Mouse (Mus musculus) c-Kit-positive CD71-negative TER-119-negative erythroid progenitor cells, embryonic 14.5 days (primary cell): ENCODE results near the gene Cerkl.

Experiments used
- DNase-seq: peaks from one replicate; pipeline ENCODE4 v3.0.0-alpha.2; 2013; ENCODE audit warnings: low read depth

The Cerkl gene

GRCm38 (mm10) chr2:79443401-79443800 is 13.2 kb downstream of the Cerkl start:
- no peak for DNase-seq

GRCm38 (mm10) chr2:79442906-79443305 is 13.7 kb downstream of the Cerkl start:
- DNase-seq, result no peak

GRCm38 (mm10) chr2:79442227-79442626 is 14.4 kb downstream of the Cerkl start:
- DNase-seq, result no peak

- DNase-seq, result no peak
Measured at GRCm38 (mm10) chr2:79430061-79430460, 26.5 kb downstream of the Cerkl start.

GRCm38 (mm10) chr2:79429650-79430049 is 26.9 kb downstream of the Cerkl start:
- DNase-seq, result no peak

- no peak for DNase-seq
Measured at GRCm38 (mm10) chr2:79429108-79429507, 27.5 kb downstream of the Cerkl start.

GRCm38 (mm10) chr2:79428569-79429104 is 27.9 kb downstream of the Cerkl start:
- peak; percentile 5 for DNase-seq

GRCm38 (mm10) chr2:79428022-79428421 is 28.6 kb downstream of the Cerkl start:
- DNase-seq, result no peak

- no peak for DNase-seq
Measured at GRCm38 (mm10) chr2:79421696-79422095, 34.9 kb downstream of the Cerkl start.

GRCm38 (mm10) chr2:79414505-79414904 is 42.1 kb downstream of the Cerkl start:
- DNase-seq, result no peak

GRCm38 (mm10) chr2:79410903-79411255 is 45.7 kb downstream of the Cerkl start:
- no peak for DNase-seq

- no peak for DNase-seq
Measured at GRCm38 (mm10) chr2:79410247-79410902, 46.2 kb downstream of the Cerkl start.

- no peak for DNase-seq
Measured at GRCm38 (mm10) chr2:79405661-79406405, 50.8 kb downstream of the Cerkl start.

GRCm38 (mm10) chr2:79400045-79400444 is 56.5 kb downstream of the Cerkl start:
- no peak for DNase-seq

- DNase-seq, result no peak
Measured at GRCm38 (mm10) chr2:79399234-79400000, 57.2 kb downstream of the Cerkl start.

- no peak for DNase-seq
Measured at GRCm38 (mm10) chr2:79398831-79399230, 57.8 kb downstream of the Cerkl start.

- DNase-seq, result no peak
Measured at GRCm38 (mm10) chr2:79398343-79398742, 58.2 kb downstream of the Cerkl start.

GRCm38 (mm10) chr2:79397107-79397506 is 59.5 kb downstream of the Cerkl start:
- DNase-seq, result no peak

GRCm38 (mm10) chr2:79379087-79380041 is 77.2 kb downstream of the Cerkl start:
- DNase-seq, result no peak

GRCm38 (mm10) chr2:79378346-79379086 is 78.1 kb downstream of the Cerkl start:
- DNase-seq, result no peak
